Mouse (Mus musculus) splenic B cell, adult 2 months (primary cell): ENCODE measurements around the gene Capn3.
A peak's percentile ranks its signal among the peaks of the same experiment; 100 is the strongest.

Source experiments
- DNase-seq: peaks from one replicate; pipeline ENCODE4 v3.0.0-alpha.2; 2011; ENCODE audit warnings: low read depth, low spot score
- H3K27me3 ChIP-seq: 2 replicates; pipeline ENCODE4 v1.6.1; 2012; ENCODE audit warnings: mild to moderate bottlenecking, low read length, moderate library complexity, mixed read lengths; ENCODE audit not compliant: control insufficient read depth, poor library complexity, insufficient read depth, severe bottlenecking
- H3K36me3 ChIP-seq: 2 replicates; pipeline ENCODE4 v1.6.1; 2012; ENCODE audit warnings: mild to moderate bottlenecking, low read length, moderate library complexity, mixed read lengths; ENCODE audit not compliant: control insufficient read depth, poor library complexity, insufficient read depth, severe bottlenecking

Capn3 gene

DNA sequence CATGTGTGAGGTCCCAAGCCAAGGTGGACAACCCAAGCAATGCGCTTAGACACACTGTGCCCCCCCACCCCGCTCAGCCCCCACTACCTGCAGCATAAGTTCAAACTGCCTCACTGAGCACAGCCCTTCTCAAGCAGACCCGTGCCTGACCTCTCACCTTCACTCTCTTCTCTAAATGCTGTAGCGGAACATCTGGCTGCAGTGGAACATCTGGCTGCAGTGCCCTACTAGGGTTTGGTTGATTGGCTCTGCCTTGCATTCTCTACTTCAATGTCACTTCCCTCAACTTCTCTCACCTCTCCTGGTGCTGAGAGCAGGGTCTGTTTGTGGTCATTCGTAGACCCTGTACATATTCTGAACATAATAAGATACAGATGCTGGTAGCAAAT lies 9.6 kb downstream of the Capn3 start:
- Histone ChIP-seq H3K27me3 (no peaks in the 10 kb centered on the region), H3K36me3 (no peaks in the 10 kb centered on the region; the same call in 1 of the 2 replicates)
- no peak for DNase-seq

DNA sequence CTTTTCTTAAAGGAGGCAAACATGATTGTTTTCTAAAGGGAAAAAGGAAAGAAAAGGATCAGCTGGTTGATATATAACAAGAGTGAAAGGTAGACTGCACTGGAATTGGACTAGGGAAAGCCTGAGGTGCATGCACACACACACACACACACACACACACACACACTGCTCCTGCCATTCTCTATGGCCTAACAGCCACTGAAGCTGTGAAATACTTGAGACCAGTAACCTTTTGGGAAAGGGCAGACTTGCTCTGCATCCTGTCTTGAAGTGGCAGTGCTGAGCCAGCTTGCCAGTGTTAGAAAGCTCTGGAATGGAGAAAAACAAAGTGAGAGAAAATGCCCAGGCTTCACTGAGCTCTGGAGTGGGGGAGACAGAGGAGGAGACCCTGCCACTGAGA lies 12.2 kb downstream of the Capn3 start:
- no peak for DNase-seq
- Histone ChIP-seq H3K27me3 (no peaks in the 10 kb centered on the region), H3K36me3 (no peaks in the 10 kb centered on the region; the same call in 1 of the 2 replicates)

DNA sequence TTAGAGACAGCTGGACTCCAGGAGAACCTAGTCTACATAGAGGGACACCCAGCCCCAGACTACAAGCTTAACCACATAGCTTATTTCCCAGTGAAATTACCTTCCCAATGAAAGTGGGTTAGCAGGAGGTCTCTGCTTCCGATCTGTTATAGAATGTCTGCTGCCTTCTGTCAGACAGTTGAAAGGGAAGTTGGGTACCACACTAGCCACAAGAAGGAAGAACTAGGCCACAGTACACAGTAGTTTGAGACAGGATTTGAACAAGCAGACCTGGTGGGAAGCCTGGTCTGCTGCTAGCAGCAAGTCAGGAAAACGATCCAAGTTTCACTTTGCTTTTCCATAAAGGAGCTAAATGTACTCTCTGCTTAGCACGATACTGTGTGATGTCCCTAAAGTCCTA lies 13.4 kb downstream of the Capn3 start:
- Histone ChIP-seq H3K27me3 (no peaks in the 10 kb centered on the region), H3K36me3 (no peaks in the 10 kb centered on the region)
- DNase-seq, result no peak

DNA sequence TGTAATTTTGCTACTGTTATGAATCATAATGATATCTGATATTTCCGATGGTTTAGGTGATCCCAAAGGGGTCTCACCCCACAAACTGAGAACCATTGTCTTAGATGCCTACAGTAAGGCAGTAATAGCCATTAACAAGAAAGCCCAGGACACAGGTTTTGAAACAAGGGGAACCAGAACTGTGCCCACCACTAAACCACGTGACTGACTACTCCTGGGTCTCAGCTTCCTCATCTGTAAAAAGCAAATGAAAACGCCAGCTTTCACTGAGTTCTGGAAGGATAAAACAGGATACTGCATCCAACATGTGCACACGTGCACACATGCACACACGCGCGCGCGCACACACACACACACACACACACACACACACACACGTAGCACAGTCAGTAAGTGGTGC lies 13.9 kb downstream of the Capn3 start:
- no peaks in the 10 kb centered on the region for H3K36me3 ChIP-seq
- no peaks in the 10 kb centered on the region for H3K27me3 ChIP-seq
- no peak for DNase-seq

DNA sequence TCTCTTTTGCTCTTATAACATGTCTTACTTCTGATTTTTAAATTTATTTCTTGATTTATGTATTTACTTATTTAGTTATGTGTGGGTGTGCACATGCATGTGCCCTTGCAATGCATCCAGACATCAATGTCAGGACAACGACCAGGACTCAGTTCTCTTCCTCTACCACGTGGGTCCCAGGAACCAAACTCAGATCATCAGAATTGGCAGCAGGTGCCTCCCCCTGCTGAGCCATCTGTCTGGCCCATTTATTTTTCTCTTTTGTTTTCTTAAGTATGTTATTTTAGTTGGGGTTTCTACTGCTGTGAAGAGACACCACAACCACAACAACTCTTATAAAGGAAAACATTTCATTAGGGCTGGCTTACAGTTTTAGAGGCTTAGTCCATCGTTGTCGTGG lies 15.0 kb downstream of the Capn3 start:
- Histone ChIP-seq H3K36me3 (no peaks in the 10 kb centered on the region), H3K27me3 (no peaks in the 10 kb centered on the region)
- DNase-seq, result no peak

DNA sequence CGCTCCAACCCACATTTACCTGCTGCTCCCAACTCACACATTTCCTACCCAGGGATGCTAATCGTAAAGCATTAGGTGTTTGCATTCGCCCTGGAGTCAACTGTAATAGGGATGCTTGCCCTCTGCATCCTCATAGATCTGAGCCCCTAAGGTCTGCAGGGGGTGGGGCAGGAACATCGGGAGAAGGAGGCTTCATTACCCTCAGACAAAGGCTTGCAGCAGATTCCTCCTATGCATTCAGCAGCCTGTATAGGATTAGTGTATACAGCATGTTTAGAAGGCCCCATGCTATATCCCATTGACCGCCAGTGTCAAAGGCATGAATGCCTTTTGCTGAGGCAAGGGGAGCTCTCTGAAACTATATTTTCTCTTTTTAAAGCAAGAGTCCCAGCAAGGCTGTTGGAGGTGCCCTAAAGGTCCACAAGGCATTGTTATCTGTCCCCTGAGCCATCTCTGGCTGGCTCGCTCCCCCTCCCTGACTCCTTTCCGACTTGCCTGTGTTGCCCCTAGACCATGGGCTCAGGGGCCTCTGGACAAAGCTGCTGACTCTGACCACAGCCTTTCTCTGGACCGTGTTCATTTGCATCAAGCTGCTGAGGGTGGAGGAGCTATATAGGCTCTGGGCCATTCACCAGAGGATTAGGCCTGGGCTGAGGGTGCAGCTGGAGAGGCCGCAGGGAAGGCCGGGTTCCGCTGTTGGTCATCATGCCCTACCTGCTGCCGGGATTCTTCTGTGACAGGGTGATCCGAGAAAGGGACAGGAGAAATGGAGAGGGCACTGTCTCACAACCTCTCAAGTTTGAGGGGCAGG lies 20.7 kb downstream of the Capn3 start:
- no peak for DNase-seq
- H3K27me3 ChIP-seq, result no peaks in the 10 kb centered on the region
- H3K36me3 ChIP-seq, result no peaks in the 10 kb centered on the region

DNA sequence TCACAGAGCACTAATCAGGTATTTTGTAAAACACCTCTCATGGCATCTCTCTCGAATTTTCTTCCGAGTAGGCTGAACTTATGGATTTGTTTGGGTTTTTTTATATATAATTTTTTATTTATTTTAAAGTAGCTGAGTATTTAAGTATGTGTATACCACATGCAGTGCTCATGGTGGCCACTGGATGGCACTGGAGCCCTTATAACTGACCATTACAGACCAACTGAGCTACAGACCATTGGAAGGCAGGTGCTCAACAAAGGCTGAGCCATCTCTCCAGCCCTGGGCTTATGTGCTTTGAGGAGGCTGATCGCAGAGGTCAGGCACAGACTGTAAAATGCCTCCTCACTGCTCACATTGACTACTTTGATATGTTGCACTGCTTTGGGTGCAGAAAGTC lies 22.8 kb downstream of the Capn3 start:
- no peaks in the 10 kb centered on the region for H3K27me3 ChIP-seq
- H3K36me3 ChIP-seq, result no peaks in the 10 kb centered on the region
- DNase-seq, result peak; percentile 82

DNA sequence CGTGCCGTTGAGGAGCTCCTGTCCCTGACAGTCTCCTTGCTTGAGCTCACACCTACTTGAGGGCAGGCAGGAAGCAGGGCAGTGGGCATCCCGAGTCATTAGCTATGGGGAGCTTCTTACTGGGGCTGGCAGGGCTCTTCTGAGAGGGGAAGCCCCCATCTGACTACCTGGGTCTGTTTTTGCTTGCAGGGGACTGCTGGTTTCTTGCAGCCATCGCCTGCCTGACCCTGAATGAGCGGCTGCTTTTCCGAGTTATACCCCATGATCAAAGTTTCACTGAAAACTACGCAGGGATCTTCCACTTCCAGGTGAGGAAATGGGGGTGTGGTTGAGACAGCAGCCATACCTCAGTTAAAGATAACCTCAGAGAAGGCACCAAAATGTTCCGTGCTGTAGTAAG lies 26.1 kb downstream of the Capn3 start:
- Histone ChIP-seq H3K27me3 (no peaks in the 10 kb centered on the region), H3K36me3 (no peaks in the 10 kb centered on the region)
- no peak for DNase-seq

DNA sequence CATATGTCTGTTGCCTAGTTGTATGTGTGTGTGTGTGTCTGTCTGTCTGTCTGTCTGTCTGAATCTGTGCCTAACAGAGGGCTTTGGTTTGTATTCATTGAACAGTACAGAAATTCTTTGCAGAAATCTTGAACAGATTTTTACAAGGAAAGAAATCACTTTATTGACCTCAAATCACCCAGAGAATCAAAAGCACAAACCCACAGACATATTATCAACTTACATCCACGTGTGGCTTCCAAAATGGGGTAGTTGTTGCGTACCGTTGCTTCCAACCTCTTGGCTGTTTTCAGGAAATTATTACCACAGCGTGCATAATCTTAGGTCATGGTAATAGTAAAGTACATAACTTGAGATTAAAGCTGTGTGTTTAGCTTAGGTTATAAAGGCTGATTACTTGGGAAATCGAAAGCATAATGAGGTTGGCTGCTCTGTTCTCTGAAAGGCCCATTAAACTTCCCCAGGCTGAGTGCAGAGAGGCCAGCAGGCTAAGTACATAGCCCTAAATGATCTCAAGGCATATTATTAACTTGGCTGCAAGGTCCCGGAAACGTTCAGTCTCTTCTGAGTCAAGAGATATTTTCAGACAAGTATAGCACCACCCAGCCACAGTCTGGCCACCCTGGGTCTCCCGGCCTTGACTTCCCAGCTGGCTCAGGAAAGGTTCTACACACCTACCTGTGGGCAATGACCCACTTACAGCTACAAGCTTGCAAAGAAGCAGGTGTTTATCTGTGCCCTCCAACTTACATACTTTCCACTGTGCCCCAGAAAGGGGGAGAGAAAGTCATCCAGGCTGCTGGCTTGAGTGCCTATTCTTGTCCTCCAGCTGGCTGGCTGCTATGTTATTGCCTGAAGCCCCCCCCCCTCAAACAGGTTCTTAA lies 26.9 kb downstream of the Capn3 start:
- DNase-seq, result no peak
- Histone ChIP-seq H3K36me3 (no peaks in the 10 kb centered on the region), H3K27me3 (no peaks in the 10 kb centered on the region)

DNA sequence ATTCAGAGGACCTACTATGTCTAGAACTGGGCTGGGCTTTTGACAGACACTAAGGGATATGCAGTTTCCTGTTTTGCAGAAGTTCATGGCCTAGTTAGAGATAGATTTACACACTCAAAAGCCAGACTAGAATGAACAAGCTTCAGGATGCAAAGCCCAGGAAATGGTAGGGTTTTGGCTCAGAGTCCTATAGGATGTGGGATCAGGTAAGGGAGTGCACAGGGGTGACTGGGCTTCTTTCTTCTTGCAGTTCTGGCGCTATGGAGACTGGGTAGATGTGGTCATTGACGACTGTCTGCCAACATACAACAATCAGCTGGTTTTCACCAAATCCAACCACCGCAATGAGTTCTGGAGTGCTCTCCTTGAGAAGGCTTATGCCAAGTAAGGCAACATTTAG lies 28.4 kb downstream of the Capn3 start:
- no peak for DNase-seq
- Histone ChIP-seq H3K36me3 (no peaks in the 10 kb centered on the region), H3K27me3 (no peaks in the 10 kb centered on the region)

DNA sequence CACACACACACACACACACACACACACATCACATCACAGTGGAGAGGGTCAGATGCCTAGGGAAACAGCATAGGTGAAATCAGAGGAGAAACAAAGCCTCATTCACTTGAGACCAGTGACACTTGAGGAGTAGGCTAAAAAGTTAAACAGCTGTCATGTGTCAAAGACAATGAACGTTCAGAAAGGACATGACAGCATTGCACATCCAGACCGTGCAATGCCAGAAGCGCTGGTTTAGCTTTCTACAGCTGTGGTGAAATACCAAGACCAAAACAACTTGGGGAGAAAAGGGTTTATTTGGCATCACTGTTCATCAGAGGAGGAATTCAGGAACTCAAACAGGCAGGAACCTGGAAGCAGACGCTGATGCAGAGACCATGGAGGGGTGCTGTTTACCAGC lies 37.4 kb downstream of the Capn3 start:
- H3K36me3 ChIP-seq, result no peaks in the 10 kb centered on the region; the same call in 1 of the 2 replicates
- no peak for DNase-seq
- no peaks in the 10 kb centered on the region for H3K27me3 ChIP-seq

DNA sequence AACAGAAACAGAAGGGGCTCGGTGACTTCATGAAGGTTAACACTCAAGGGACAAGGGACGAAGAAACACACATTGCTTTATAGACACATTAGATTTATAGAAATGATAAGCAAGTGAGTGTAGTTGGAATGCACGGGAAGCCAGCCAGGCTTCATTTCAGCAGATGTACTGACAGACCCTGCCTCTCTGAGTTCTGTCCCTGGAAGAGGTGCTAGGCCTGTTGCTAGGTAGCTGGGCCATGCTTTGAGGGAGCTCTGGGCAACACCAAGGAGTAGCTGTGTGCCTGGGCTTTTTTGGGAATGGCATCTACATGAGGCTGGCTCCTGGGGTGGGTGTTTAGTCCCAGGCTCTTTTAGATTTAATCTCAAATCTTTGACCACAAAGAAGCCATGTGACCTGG lies 40.7 kb downstream of the Capn3 start:
- Histone ChIP-seq H3K36me3 (no peaks in the 10 kb centered on the region; the same call in 1 of the 2 replicates), H3K27me3 (no peaks in the 10 kb centered on the region)
- DNase-seq, result no peak

DNA sequence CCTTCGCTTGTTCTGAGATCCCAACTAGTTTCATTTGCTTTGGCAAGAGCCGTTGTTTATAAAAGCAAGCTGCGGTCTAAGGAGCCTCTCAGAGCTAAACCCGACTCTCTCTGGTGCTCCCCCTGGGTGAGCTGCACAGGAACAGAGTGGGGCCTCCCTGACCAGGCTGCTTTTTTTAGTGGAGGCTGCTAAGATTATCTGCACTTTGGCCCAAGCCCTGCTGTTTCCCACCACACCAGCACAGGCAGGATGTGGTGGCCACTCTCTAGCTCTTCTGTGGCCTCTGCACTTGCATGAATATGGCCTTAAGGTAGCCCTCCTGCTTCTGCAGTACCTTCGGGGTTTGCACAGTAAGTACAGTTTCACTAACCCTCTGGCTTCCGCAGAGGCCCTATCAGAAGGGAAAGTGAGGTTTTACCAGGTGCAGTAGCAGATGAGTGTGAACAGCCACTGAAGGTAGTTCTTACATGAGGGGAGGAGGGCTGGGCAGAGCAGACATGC lies 44.2 kb downstream of the Capn3 start:
- DNase-seq, result peak; percentile 33
- H3K36me3 ChIP-seq, result no peaks in the 10 kb centered on the region; the same call in 1 of the 2 replicates
- H3K27me3 ChIP-seq, result no peaks in the 10 kb centered on the region

DNA sequence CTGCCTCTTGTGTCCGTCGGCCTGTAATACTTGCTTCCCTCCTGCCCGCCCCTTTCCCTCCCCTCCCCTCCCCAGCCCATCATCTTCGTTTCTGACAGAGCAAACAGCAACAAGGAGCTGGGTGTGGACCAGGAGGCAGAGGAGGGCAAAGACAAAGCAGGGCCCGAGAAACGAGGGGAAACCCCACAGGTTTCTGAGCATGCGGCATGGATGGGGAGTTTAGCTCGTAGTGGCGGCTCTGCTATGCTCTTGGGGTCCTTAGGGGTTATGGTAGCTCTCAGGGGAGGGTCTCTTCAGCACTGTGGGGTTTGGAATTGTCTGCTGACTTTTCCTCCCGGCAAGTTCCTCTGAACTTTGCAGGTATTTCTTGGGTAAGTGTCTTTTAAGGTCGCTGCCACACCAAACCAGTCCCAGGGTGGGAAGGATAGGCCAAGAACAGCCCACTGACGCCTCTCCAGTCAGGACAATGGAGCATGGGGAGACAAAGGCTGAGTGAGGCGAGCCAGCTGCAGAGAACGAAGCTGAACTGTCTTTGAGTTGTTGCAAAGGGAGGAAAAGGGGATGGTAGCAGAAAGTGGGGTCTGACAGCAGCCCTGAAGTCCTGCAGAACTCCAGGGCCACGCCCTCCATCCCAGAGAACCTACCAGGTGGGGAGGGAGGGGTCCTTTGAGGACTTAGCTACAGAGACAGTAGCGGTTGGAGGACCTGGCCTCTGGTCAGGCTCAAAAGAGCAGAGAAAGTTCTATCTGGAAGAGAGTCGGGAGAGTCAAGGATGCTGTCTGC lies 45.5 kb downstream of the Capn3 start:
- H3K36me3 ChIP-seq, result peaks cover 4% of the 10 kb centered on the region
- no peak for DNase-seq
- no peaks in the 10 kb centered on the region for H3K27me3 ChIP-seq
